Mouse (Mus musculus) cortical plate, adult 2 months (tissue): ENCODE results near the gene Epha4.

Experiments
- CTCF ChIP-seq: fragments of 200-500 bp; IDR thresholded peaks from 2 replicates; pipeline ENCODE4 v1.5.1; 2011; ENCODE audit warnings: mild to moderate bottlenecking, control low read depth, low read length; ENCODE audit not compliant: insufficient read depth; ENCODE audit errors: extremely low read depth
- POLR2A ChIP-seq: fragments of 200-500 bp; IDR thresholded peaks from 2 replicates; pipeline ENCODE4 v1.6.1; 2011; ENCODE audit warnings: mild to moderate bottlenecking, low read length, control low read depth; ENCODE audit not compliant: insufficient read depth; ENCODE audit errors: extremely low read depth

DNA sequence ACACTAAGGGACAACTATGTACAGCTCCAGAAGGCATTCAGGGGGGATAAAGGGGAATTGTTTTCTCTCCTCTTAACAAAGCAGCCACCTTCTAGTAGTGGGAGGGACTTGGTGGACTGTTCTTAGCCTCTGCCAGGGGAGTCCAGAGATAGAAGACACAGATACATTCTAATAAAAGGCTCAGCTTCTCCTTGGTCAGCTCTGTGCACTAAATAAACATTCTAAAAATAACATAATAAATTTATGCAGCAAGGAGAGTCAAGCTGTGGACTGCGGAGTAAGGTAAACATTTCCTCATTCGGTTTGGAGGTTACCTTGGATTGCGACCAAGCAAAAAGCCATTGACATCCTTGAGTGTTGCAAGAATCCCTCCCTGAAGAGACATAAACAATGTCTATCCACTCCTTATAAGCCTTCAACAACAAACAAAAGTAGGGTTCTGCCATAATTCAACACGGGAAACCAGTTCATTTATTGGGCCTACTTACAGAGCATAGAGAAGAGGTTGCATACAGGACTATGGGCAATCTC, 196.2 kb downstream of the Epha4 start:
- TF ChIP-seq POLR2A: no peak
- no peak for TF ChIP-seq CTCF
